Mouse (Mus musculus) induced T-regulatory cell, adult 2 months (primary cell): ENCODE data around the gene Myo3a.

Experiments
- DNase-seq: peaks from one replicate; pipeline ENCODE4 v3.0.0-alpha.2; 2012; ENCODE audit warnings: low read depth

Gene Myo3a

DNA sequence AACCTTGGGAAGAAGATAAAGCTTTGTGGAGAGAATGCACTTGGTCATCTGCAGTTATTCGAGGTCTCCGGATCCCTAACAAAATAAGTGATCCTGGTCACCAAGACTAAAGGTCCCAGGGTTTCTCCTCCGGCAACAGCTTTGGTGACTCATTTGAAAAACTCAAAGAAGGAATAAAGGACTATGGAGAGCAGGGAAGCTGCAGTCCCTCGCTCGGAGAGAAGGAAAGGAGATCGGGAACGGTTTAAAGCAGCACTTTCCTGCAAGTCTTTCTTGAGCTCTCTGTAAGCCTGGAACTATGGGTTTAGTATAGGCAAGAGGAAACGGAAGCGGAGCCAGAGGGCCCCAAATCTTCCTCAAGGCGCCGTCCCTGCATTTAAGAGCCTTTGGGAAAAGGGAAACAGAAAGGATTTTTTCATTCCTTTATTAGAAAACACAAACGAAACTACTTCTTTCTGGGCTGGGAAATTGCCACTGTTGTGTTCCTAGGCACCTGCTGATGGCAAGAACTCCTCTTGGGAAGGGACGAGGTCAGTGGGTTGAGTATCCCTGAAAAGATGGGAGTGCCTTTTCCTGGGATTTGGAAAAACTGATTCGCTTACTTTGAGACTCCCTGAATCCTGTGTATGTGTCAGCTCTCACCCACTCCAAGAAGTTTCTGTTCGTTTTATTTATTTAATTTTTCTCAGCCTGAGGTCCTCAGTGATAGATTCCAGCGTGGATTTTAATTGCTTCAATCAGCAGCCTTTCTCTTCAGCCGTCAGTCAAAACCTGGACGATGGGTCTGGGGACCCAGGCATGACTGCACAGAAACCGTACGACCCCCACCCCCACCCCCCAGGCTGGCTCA is 393.9 kb downstream of the Myo3a start:
- DNase-seq = no peak

DNA sequence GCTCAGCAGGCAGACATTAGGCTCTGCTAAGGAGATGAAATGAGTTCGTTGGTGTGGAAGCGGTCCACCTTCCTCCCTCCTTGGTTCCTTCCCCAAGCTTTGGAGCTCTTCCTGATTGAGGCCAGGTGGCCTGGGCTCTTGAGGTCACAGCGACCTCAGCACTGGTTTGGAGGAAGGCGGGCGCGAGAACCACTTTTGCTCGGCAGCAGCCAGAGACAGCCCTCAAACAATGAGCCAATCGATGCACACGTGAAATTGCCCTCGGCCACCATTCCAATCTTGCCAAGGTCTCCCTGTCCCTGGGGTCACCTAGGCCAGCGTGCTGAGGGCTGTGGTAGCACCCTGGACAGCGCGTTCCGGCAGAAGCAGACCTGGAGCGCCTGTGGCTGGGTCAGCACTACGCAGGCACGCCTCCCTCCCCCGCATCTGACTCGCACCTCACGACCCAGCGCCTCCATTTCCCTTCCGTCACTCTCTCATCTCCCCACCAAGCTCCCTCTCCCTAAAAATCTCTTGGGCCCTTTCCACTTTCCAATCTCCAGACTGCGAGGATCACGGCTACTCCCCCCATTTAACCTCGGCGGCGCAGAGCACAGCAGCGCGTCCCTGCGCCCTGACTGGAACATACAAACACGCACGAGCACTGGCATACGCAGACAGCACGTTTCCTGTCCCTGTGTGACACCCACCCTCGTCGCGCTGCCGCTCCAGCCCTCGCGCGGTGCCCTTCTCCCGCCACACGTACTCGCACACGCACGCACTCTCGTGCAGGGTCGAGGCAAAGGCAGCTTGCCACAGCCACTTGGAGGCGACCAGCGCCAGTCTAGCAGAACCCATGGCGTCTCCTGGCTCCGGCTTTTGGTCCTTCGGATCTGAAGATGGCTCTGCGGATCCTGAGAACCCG is 394.8 kb downstream of the Myo3a start, which contains the start of gene Gad2:
TSS of gene Gad2 (plus strand) at position 378 of the 904 bp plus-strand sequence.
- peak; percentile 26 for DNase-seq

DNA sequence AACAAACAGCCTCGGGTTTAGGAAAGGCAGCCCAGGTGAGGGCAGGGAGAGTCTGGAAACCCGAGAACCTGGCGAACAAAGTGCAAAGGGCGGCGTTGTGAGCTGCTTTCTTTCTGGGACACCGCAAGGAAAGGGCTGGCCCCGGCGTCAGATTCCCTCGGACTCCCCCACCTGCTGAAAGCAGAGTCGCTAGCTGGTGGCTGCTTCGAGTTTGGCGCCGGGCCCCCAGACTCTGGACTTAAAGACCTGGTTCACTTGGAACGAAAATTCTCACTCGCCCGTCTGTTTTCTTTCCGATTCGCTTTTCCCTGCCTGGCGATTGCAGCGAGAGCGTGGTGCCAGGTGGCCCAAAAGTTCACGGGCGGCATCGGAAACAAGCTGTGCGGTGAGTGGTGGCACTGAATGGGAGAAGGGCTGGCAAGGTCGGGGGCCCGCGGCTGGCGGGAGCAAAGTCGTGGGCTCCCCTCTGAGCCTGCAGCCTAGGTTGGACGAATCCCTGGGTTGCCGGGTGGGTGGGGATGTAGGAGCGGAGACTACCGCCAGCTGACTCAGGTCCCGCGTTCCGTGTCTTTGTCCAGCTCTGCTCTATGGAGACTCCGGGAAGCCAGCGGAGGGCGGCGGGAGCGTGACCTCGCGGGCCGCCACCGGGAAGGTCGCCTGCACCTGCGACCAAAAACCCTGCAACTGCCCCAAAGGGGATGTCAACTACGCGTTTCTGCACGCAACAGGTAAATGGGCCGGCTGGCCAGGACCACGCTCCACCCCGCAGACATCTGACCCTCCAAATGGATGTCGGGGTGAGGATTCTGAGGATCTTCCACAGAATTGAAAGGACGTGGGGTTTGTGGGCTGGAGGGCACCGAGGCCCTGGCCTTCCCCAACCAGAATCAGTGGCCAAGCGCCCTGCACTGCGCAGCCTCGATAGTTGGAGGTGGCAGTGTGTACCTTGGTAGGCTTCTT is 396.1 kb downstream of the Myo3a start:
- peak; percentile 5 for DNase-seq

DNA sequence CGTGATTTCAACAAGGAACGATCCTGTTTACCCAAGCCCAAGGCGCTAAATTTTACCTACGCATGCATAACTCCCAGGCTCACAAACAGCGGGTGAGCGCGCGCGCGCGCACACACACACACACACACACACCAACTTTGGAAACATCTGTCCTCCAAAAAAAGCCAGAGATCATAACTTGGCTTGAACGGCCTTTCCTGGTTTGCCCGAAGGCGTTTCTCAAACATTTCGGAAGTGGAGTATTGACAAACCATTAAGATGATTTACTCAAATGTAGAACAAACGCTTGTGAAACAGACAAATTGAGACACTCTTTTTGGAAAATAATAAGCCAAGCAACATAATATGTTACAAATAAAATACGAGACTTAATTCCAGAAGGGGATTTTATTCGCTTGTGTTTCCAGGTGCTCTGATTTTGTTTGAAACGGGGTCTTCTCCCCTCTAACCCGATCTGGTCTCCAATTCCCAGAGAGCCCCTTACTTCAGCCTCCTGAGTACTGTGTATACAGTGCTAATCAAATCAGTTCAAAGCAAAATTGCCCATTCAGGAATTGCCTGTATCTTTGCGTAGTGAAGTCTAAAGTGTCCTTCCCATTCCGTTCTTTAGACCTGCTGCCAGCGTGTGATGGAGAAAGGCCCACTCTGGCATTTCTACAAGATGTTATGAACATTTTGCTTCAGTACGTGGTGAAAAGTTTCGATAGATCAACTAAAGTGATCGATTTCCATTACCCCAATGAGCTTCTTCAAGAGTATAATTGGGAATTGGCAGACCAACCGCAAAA is 397.1 kb downstream of the Myo3a start:
- no peak for DNase-seq

DNA sequence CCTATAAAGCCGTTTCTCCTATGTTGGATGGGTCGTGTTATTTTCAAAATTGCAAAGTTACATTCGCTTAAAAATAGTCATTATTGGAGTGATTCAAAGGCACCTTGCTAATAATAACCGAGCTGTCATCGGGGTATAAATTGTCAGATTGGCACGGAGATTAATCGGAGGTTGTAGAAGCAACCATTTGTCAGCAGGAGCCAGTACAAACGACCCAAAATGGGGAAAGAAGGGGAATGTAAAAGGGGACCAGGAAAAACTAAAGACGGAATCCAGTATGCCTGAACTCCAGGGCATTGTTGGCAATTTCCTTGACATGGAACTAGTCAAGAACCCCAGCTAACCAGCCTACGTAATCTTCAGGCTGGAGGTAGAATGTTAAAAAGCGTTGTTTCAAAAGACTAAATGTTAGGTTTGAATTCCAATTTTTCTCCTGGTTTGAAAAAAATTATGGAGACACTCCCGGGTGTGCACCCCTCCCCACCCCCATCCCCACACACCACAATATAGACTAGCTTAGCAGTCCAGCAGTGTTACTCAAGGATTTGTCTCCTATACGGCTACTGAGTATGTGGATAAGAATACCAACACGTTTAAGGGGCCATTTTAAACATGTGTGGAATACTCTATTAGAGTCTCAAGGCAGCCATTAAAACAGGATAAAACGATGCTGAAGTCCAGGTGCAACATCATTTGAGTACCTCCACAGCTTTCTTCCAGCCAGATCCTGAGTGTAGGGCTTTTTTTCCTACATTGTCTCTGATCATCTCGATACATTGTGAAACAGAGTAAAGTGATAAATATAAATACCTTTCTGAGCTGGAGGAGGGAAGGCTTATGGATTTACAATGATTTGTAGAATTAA is 398.0 kb downstream of the Myo3a start:
- DNase-seq = no peak

DNA sequence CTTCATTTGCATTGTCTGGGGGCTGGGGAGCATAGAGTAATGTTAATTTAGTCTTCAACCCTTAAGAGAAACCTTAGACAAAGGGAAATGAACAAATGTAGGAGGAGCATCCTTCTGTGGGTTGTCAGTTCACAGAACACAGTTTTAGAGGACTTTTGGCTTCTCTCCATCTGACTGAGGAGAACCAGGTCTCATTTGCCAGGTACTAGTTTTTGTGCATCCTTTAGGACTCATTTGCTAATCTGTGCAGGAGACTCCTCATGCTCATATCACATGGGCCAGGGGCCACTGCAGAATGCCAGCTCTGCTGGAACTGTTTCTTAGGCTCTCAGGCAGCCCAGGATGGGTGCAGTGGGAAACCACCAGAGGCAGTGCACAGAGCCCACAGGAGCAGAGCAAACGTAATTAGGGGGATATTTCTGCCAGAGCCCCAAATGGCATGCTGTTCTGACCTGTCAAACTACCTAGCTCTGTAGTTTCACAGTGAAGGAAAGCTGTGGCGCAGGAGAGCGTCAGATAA is 399.9 kb downstream of the Myo3a start:
- DNase-seq = no peak

DNA sequence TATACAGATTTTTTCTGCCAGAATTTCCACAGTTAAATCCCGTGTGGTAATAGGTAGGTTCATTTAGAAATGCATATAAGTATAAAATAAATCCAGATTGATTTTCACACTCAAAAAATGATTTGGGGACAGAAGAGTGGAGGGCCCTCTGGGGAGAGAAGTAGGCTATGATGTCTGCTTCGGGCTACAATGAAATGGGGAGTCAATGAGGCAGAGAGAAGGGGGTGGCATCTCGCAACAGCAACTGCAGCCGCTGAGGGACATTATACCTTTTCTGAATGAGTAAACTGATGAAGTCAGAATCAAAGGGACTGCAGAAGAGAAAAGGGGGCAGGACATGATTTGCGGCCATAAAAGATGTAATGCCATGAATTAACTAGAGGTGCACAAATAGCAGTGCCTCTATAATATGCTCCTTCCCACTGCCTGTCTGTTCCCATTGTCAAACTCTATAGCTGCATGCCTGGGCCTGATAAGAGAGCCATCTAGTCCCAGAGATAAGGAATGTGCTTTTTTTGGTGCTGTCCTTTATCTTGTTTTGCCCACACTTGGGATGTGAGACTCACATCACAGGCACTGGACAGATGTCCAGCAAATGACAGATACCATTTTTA is 400.6 kb downstream of the Myo3a start:
- DNase-seq = no peak

DNA sequence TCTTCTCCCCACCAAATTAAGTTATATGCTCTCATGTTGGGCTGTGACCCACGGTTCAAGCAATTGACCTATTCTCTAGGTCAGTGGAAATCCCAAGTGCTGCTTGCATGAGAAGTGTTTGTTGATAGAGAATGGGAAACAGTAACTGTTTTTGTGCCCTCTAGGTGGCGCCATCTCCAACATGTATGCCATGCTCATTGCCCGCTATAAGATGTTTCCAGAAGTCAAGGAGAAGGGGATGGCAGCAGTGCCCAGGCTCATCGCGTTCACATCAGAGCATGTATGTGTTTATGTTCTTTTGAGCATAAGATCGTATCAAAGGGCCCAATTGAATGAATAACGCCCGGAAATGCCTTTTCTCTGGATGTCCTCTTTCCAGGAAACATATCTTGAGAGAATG is 407.5 kb downstream of the Myo3a start:
- DNase-seq = peak; percentile 60

DNA sequence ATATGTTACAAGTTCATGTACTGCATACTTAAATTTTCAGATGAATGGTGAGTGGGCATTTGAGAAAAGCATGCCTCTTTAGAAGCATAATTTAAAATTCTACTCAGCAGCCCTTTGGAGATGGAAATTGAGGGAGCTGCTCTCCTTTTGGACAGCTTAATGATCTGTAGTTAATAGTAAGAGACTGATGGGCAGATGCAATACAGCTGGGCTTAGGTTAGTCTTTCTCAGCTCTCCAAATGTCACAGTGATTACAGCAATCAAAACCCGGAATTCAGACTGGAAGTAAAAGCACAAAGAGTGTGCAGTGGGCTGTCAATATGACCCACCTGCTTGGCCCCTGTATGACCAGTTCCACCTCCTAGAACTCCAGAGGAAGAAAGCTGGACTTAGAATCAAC is 418.8 kb downstream of the Myo3a start:
- no peak for DNase-seq

DNA sequence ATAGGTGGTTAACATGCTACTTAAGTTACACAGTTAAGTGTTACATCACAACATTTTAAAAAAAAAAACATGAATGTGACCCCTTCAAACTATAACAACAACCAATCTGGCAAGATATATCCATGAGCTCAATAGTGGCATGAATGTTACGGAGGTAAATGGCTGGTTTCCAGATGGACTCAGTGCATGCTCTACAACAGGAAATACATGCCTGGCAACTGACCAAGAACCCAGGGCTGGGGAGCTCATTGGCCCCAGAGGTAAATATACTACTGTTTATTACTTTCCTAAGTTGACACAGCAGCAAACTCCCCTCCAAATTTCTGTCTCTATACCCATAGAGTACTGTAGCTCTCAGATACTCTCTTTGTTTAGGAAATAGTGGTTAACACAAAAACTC is 421.1 kb downstream of the Myo3a start:
- DNase-seq = no peak

DNA sequence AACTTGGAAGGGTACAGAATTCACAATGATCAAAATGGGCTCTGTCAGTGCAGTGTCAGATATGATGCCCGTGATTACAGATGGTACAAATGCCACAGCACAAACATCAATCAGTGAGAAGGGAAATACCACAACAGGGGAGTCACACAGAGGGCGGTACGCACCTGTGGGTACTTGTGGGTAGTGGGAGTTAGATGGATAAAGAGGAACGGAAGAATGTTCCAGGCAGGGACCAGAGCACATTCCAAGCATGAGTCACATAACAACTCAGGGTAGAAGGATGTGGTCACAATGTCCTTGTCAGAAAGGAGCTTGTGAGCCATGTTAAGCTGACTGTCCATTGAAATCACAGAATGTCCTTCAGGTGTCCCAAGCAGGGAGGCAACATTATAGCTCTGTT is 424.5 kb downstream of the Myo3a start:
- no peak for DNase-seq

DNA sequence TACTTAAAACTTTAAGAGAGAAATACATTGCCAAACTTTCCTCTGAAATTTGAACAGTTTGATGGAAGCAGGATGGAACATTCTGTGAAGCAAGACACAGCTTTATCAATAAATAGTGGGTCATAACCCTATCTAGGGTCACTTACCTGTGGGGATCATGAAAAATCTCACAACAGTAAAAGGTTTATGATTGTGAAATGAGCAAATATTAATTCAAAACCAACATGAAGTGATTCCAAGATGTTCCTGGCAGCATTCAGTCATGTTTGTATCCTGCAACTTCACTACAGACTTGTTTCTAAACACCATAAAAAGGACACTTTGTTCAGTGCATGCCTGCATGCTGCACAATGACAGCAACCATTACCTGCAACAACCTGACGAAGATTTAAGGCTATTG is 436.4 kb downstream of the Myo3a start:
- no peak for DNase-seq
